Mouse (Mus musculus): ENCODE measurements around the gene Ppp1ca. TPM values are rescaled to one million over a fixed set of nuclear protein-coding genes. Genes with fewer than 3 reads are reported as not detected.

The Ppp1ca gene
- polyA plus RNA-seq, 1 experiment = 819 TPM

- Histone ChIP-seq H3K27me3 (ENCODE audit: control insufficient read depth, insufficient read depth, insufficient read length) (no peaks in the 10 kb centered on the region), H3K36me3 (ENCODE audit: control insufficient read depth, insufficient read depth) (peaks cover 32% of the 10 kb centered on the region), H3K79me2 (ENCODE audit: control insufficient read depth, insufficient read depth) (peaks cover 28% of the 10 kb centered on the region), H3K79me3 (ENCODE audit: low read depth) (peaks cover 15% of the 10 kb centered on the region), H3K4me3 (ENCODE audit: insufficient read depth, poor library complexity, severe bottlenecking) (no peak overlapping the region), H3ac (ENCODE audit: control insufficient read depth, insufficient read length, low read depth) (no peak overlapping the region)
- no peak for TF ChIP-seq CEBPB (IDR thresholded peaks at IDR 0.05; ENCODE audit: low read depth)
- no peak for TF ChIP-seq FOSL1 (IDR thresholded peaks at IDR 0.05; ENCODE audit: insufficient read depth, low read length, poor library complexity, severe bottlenecking)
- no peak for TF ChIP-seq MYOD1 (IDR thresholded peaks at IDR 0.05; ENCODE audit: control insufficient read depth, insufficient read length, low read depth)
- TF ChIP-seq USF1 (IDR thresholded peaks at IDR 0.05; ENCODE audit: low read depth) = no peak
- TF ChIP-seq CTCF (IDR thresholded peaks at IDR 0.05; ENCODE audit: control insufficient read depth, insufficient read depth, insufficient read length) = no peak
- no peak for TF ChIP-seq MYOG (IDR thresholded peaks at IDR 0.05; ENCODE audit: control insufficient read depth, extremely low read depth, insufficient read length)
- TF ChIP-seq MAX (IDR thresholded peaks at IDR 0.05) = no peak
These were observed 39.2 kb upstream of the Ppp1ca start for GRCm38 (mm10) chr19:4152445-4153231.

- H3K36me3 ChIP-seq (ENCODE audit: control insufficient read depth, insufficient read depth) = peaks cover 32% of the 10 kb centered on the region
These were observed 38.6 kb upstream of the Ppp1ca start, which contains the start of gene Ptprcap for GRCm38 (mm10) chr19:4153232-4153654. TSS of gene Ptprcap (plus strand) at chr19:4153604.

GRCm38 (mm10) chr19:4154437-4155222 lies 37.2 kb upstream of the Ppp1ca start:
- H3ac ChIP-seq (ENCODE audit: control insufficient read depth, insufficient read length, low read depth) = no peak overlapping the region
- H3K79me3 ChIP-seq (ENCODE audit: low read depth) = peaks cover 5% of the 10 kb centered on the region
- peaks cover 37% of the 10 kb centered on the region for H3K36me3 ChIP-seq (ENCODE audit: control insufficient read depth, insufficient read depth)
- H3K27me3 ChIP-seq (ENCODE audit: control insufficient read depth, insufficient read depth, insufficient read length) = no peaks in the 10 kb centered on the region
- peaks cover 17% of the 10 kb centered on the region for H3K79me2 ChIP-seq (ENCODE audit: control insufficient read depth, insufficient read depth)
- H3K4me3 ChIP-seq (ENCODE audit: insufficient read depth, poor library complexity, severe bottlenecking) = no peak overlapping the region
- TF ChIP-seq MYOG (IDR thresholded peaks at IDR 0.05; ENCODE audit: control insufficient read depth, extremely low read depth, insufficient read length) = no peak
- TF ChIP-seq FOSL1 (IDR thresholded peaks at IDR 0.05; ENCODE audit: insufficient read depth, low read length, poor library complexity, severe bottlenecking) = no peak
- no peak for TF ChIP-seq CEBPB (IDR thresholded peaks at IDR 0.05; ENCODE audit: low read depth)
- no peak for TF ChIP-seq CTCF (IDR thresholded peaks at IDR 0.05; ENCODE audit: control insufficient read depth, insufficient read depth, insufficient read length)
- no peak for TF ChIP-seq MYOD1 (IDR thresholded peaks at IDR 0.05; ENCODE audit: control insufficient read depth, insufficient read length, low read depth)

More at GRCm38 (mm10) chr19:4153232-4153654, 38.6 kb upstream of the Ppp1ca start, which contains the start of gene Ptprcap:
- no peak for TF ChIP-seq MYOG (IDR thresholded peaks at IDR 0.05; ENCODE audit: control insufficient read depth, extremely low read depth, insufficient read length)
- TF ChIP-seq MAX (IDR thresholded peaks at IDR 0.05) = no peak
- H3K4me3 ChIP-seq (ENCODE audit: insufficient read depth, poor library complexity, severe bottlenecking) = no peak within 1 kb of the TSS
- no peaks in the 10 kb centered on the region for H3K27me3 ChIP-seq (ENCODE audit: control insufficient read depth, insufficient read depth, insufficient read length)
- peaks cover 15% of the 10 kb centered on the region for H3K79me3 ChIP-seq (ENCODE audit: low read depth)
- no peak within 1 kb of the TSS for H3ac ChIP-seq (ENCODE audit: control insufficient read depth, insufficient read length, low read depth)
- peaks cover 28% of the 10 kb centered on the region for H3K79me2 ChIP-seq (ENCODE audit: control insufficient read depth, insufficient read depth)

DNA sequence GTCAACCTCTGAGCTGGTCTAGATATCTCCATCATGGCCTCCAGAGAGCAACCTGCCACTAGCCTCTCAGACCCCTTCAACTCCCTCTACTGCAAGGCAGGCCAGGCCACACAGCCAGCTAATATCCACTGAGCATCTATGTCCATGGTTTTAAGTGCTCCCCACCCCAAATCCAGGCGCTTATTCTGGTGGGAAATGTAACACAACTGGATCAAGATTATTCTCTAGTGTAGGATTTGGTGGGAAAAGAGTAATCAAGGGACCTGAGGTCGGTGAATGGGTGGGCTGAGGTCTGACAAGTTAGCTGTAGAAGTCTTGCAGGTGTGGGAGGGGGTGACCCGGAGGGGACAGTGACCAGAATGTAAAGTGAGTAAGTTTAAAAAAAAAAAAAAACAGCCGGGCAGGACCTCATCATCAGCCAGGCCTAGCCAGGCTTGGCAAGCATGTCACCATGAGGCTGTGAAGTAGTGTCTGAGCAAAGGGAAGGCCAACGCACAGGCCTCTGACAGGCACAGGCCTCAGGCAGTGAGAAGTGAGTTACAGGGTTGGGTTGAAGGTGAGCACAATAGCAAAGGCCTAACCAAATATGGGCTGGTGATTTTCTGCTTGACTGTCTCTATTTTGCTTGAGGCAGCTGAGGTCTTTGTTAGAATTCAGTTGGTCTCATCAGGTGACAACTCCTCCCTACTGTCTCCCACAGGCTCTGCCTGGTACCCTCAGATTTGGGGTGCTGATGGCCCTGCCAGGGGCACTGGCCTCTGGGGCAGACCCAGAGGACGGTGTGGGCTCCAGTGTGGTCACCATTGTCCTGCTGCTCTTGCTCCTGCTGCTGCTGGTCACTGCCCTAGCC lies 36.4 kb upstream of the Ppp1ca start:
- no peaks in the 10 kb centered on the region for H3K27me3 ChIP-seq (ENCODE audit: control insufficient read depth, insufficient read depth, insufficient read length)
- H3K79me3 ChIP-seq (ENCODE audit: low read depth) = no peaks in the 10 kb centered on the region
- H3K36me3 ChIP-seq (ENCODE audit: control insufficient read depth, insufficient read depth) = peaks cover 37% of the 10 kb centered on the region
- H3K4me3 ChIP-seq (ENCODE audit: insufficient read depth, poor library complexity, severe bottlenecking) = no peak overlapping the region
- H3K79me2 ChIP-seq (ENCODE audit: control insufficient read depth, insufficient read depth) = peaks cover 8% of the 10 kb centered on the region
- no peak overlapping the region for H3ac ChIP-seq (ENCODE audit: control insufficient read depth, insufficient read length, low read depth)
- no peak for TF ChIP-seq MYOG (IDR thresholded peaks at IDR 0.05; ENCODE audit: control insufficient read depth, extremely low read depth, insufficient read length)
- no peak for TF ChIP-seq CEBPB (IDR thresholded peaks at IDR 0.05; ENCODE audit: low read depth)
- no peak for TF ChIP-seq FOSL1 (IDR thresholded peaks at IDR 0.05; ENCODE audit: insufficient read depth, low read length, poor library complexity, severe bottlenecking)
- no peak for TF ChIP-seq USF1 (IDR thresholded peaks at IDR 0.05; ENCODE audit: low read depth)
- TF ChIP-seq MAX (IDR thresholded peaks at IDR 0.05) = no peak
- no peak for TF ChIP-seq MYOD1 (IDR thresholded peaks at IDR 0.05; ENCODE audit: control insufficient read depth, insufficient read length, low read depth)
- no peak for TF ChIP-seq CTCF (IDR thresholded peaks at IDR 0.05; ENCODE audit: control insufficient read depth, insufficient read depth, insufficient read length)

DNA sequence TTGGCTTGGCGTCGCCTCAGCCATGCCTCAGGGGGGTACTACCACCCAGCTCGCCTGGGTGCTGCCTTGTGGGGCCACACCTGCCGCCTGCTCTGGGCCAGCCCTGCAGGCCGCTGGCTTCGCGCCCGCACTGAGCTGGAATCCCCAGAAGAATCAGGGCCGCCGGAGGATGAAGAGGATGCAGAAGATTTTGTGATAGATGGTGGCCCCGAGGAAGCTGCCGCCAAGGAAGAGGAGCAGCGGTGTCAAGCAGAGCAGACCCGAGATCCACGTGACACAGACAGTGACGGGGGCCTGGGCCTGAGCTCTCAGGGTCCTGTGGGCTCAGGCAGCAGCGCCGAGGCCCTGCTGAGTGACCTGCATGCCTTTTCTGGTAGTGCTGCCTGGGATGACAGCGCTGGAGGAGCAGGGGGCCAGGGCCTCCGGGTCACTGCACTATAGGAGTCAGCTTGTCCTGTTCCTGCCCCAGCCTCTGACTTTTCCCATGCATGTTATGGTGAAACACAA lies 35.7 kb upstream of the Ppp1ca start:
- Histone ChIP-seq H3K36me3 (ENCODE audit: control insufficient read depth, insufficient read depth) (peaks cover 33% of the 10 kb centered on the region), H3K79me3 (ENCODE audit: low read depth) (no peaks in the 10 kb centered on the region), H3K4me3 (ENCODE audit: insufficient read depth, poor library complexity, severe bottlenecking) (no peak overlapping the region), H3ac (ENCODE audit: control insufficient read depth, insufficient read length, low read depth) (no peak overlapping the region), H3K27me3 (ENCODE audit: control insufficient read depth, insufficient read depth, insufficient read length) (no peaks in the 10 kb centered on the region), H3K79me2 (ENCODE audit: control insufficient read depth, insufficient read depth) (peaks cover 2% of the 10 kb centered on the region)
- TF ChIP-seq CTCF (IDR thresholded peaks at IDR 0.05; ENCODE audit: control insufficient read depth, insufficient read depth, insufficient read length) = no peak
- TF ChIP-seq CEBPB (IDR thresholded peaks at IDR 0.05; ENCODE audit: low read depth) = no peak
- no peak for TF ChIP-seq USF1 (IDR thresholded peaks at IDR 0.05; ENCODE audit: low read depth)
- TF ChIP-seq MYOG (IDR thresholded peaks at IDR 0.05; ENCODE audit: control insufficient read depth, extremely low read depth, insufficient read length) = no peak
- TF ChIP-seq FOSL1 (IDR thresholded peaks at IDR 0.05; ENCODE audit: insufficient read depth, low read length, poor library complexity, severe bottlenecking) = no peak
- TF ChIP-seq MAX (IDR thresholded peaks at IDR 0.05) = no peak
- no peak for TF ChIP-seq MYOD1 (IDR thresholded peaks at IDR 0.05; ENCODE audit: control insufficient read depth, insufficient read length, low read depth)
